Comparison of ENCODE assay signal across 10 mouse cellular contexts in genomic region chr6:57795835-57796234, GRCm38 (mm10). TPM values are rescaled to one million over a fixed set of nuclear protein-coding genes. Genes with fewer than 3 reads are reported as not detected.
A peak's percentile ranks its signal among the peaks of the same experiment; 100 is the strongest.
DNase-seq lines count a peak whose midpoint lies in the region.
"Had no signal": no experiment of that assay in that cellular context is flagged by ENCODE, and none has a peak within 500 bp of the region (broad histone marks: within the 10 kb centered on the region; RNA-seq: fewer than 3 reads in every experiment).

No protein-coding gene starts in this region.

- DNase-seq in heart, adult 18-20 months, result peak; percentile 8 to 22
- DNase-seq in heart, adult 8-10 months (ENCODE audit: low spot score), result no peak
- DNase-seq in spleen, adult 18-20 months, result peak; percentile 16 to 30
- DNase-seq in spleen, adult 12 weeks (ENCODE audit: low spot score), result no peak
- peak; percentile 44 for DNase-seq in heart, postnatal 4 days
- peak; percentile 59 for DNase-seq in splenic B cell, adult 2 months (ENCODE audit: low read depth, low spot score)
- DNase-seq in cerebellum, adult 11-12 months, result no peak
- no peak for DNase-seq in layer of hippocampus, adult 18-20 months (ENCODE audit: low spot score in 2 of 2)
- DNase-seq: embryo, embryonic 11 days had no signal

- H3K27me3 ChIP-seq in splenic B cell, adult 2 months (ENCODE audit: control insufficient read depth, insufficient read depth, low read length, poor library complexity, severe bottlenecking), result no peaks in the 10 kb centered on the region

- no peaks in the 10 kb centered on the region for H3K36me3 ChIP-seq in splenic B cell, adult 2 months (ENCODE audit: control insufficient read depth, insufficient read depth, low read length, poor library complexity, severe bottlenecking)

RNA-seq across cellular contexts. Expression of gene Vopp1, which starts 29.1 kb away (rescaled TPM):
- 10 to 100 TPM; 22.8 to 22.9 TPM for total RNA-seq in heart, adult 18-20 months (2021)
- 10 to 100 TPM; 19.0 to 22.8 (median 20.4) TPM for total RNA-seq in heart, adult 8-10 months (2022)
- total RNA-seq in heart, postnatal 4 days (2021), result 10 to 100 TPM; 27.8 to 30.5 TPM
- 10 to 100 TPM; 67.7 to 68.9 TPM for total RNA-seq in layer of hippocampus, adult 18-20 months (2021)

RNA-seq across cellular contexts. Expression of gene Vmn1r21, which starts 54.3 kb away (rescaled TPM):
- total RNA-seq in heart, adult 18-20 months (2021), result not detected
- total RNA-seq in heart, adult 8-10 months (2022), result not detected
- not detected for total RNA-seq in heart, postnatal 4 days (2021)
- total RNA-seq in layer of hippocampus, adult 18-20 months (2021), result not detected
- total RNA-seq: layer of hippocampus, adult 2 months had no signal

Comparison
In these comparisons a context has a peak if more than half of its experiments do, and no peak if none do; other contexts are left out.
1. DNase-seq: peak in heart, adult 18-20 months (2 of 2), spleen, adult 18-20 months (2 of 2), heart, postnatal 4 days (single experiment) and splenic B cell, adult 2 months (single experiment); none in heart, adult 8-10 months (single experiment), spleen, adult 12 weeks (single experiment), cerebellum, adult 11-12 months (single experiment) and layer of hippocampus, adult 18-20 months (0 of 2).